Mouse (Mus musculus) limb, embryonic 10.5 days (tissue): ENCODE data around the gene Slc12a6. TPM values are rescaled to one million over a fixed set of nuclear protein-coding genes. Genes with fewer than 3 reads are reported as not detected.

Source experiments
- DNase-seq: peaks from one replicate; pipeline ENCODE4 v3.0.0-alpha.2; 2017; ENCODE audit warnings: low spot score
- H3K27ac ChIP-seq: fragments of 300-500 bp; sonication (generic); 2 replicates; pipeline ENCODE4 v1.5.1; 2016; ENCODE audit warnings: mild to moderate bottlenecking
- H3K27me3 ChIP-seq: fragments of 300-500 bp; sonication (generic); 2 replicates; pipeline ENCODE4 v1.6.1; 2016; ENCODE audit warnings: low read depth, mild to moderate bottlenecking; ENCODE audit not compliant: poor library complexity, severe bottlenecking
- H3K36me3 ChIP-seq: fragments of 300-500 bp; sonication (generic); 2 replicates; pipeline ENCODE4 v1.6.1; 2016; ENCODE audit warnings: mild to moderate bottlenecking, moderate library complexity
- H3K4me1 ChIP-seq: fragments of 300-500 bp; sonication (generic); 2 replicates; pipeline ENCODE4 v1.6.1; 2016
- H3K4me3 ChIP-seq: fragments of 300-500 bp; sonication (generic); 2 replicates; pipeline ENCODE4 v1.5.1; 2016; ENCODE audit warnings: mild to moderate bottlenecking, moderate library complexity
- H3K9me3 ChIP-seq: fragments of 300-500 bp; sonication (generic); replicated peaks from 2 replicates; pipeline ENCODE4 v1.6.1; 2016; ENCODE audit warnings: mild to moderate bottlenecking
- WGBS: fragments of 180-500 bp; shearing (Covaris S2); methylation state at CpG from one replicate; pipeline ENCODE4 v1.1.7; 2016; 5-methylcytosine and 5-hydroxymethylcytosine counted together
- polyA plus RNA-seq: library from polyadenylated mRNA; unstranded; fragments of >200 nt; fragmentation: Nextera tagmentation; extraction: Ambion mirVana; gene quantifications from 2 replicates; pipeline ENCODE4 v1.2.1, GENCODE M21; 2016

Slc12a6 gene
- polyA plus RNA-seq, 1 experiment from 2014 or later: 7.4 TPM

GRCm38 (mm10) chr2:112353685-112354455 is 88.2 kb downstream of the Slc12a6 start:
- WGBS: 80% methylated on average over 7 of the region's 7 CpGs
- Histone ChIP-seq H3K9me3 (no peaks in the 10 kb centered on the region), H3K4me3 (no peak overlapping the region), H3K4me1 (no peaks in the 10 kb centered on the region), H3K36me3 (peaks cover 31% of the 10 kb centered on the region), H3K27ac (no peak overlapping the region), H3K27me3 (no peaks in the 10 kb centered on the region)
- DNase-seq: no peak

- Histone ChIP-seq H3K27ac (no peak overlapping the region), H3K9me3 (no peaks in the 10 kb centered on the region), H3K4me1 (no peaks in the 10 kb centered on the region), H3K36me3 (peaks cover 79% of the 10 kb centered on the region), H3K27me3 (no peaks in the 10 kb centered on the region), H3K4me3 (no peak overlapping the region)
- WGBS: 87% methylated on average over 2 of the region's 2 CpGs
- no peak for DNase-seq
These were observed 94.0 kb downstream of the Slc12a6 start for GRCm38 (mm10) chr2:112359611-112360010.

- Histone ChIP-seq H3K27ac (no peak overlapping the region), H3K27me3 (no peaks in the 10 kb centered on the region), H3K4me3 (no peak overlapping the region), H3K4me1 (no peaks in the 10 kb centered on the region), H3K9me3 (no peaks in the 10 kb centered on the region), H3K36me3 (peaks cover 84% of the 10 kb centered on the region)
- no peak for DNase-seq
- 93% methylated on average over 12 of the region's 12 CpGs for WGBS
These were observed 94.6 kb downstream of the Slc12a6 start for GRCm38 (mm10) chr2:112360012-112360780.

- Histone ChIP-seq H3K4me1 (no peaks in the 10 kb centered on the region), H3K27ac (no peak overlapping the region), H3K4me3 (no peak overlapping the region), H3K9me3 (no peaks in the 10 kb centered on the region), H3K27me3 (no peaks in the 10 kb centered on the region), H3K36me3 (peaks cover 84% of the 10 kb centered on the region)
- 90% methylated on average over 2 of the region's 2 CpGs for WGBS
- no peak for DNase-seq
These were observed 95.2 kb downstream of the Slc12a6 start for GRCm38 (mm10) chr2:112360781-112361169.

GRCm38 (mm10) chr2:112367222-112367621 is 101.6 kb downstream of the Slc12a6 start:
- WGBS: 20% methylated on average over 15 of the region's 15 CpGs
- no peak for DNase-seq
- peaks cover 33% of the 10 kb centered on the region for H3K36me3 ChIP-seq
- no peaks in the 10 kb centered on the region for H3K27me3 ChIP-seq
- peaks cover 9% of the 10 kb centered on the region for H3K4me1 ChIP-seq
- peak overlapping the region; percentile 90 for H3K27ac ChIP-seq
- peak overlapping the region; percentile 91 for H3K4me3 ChIP-seq
- no peaks in the 10 kb centered on the region for H3K9me3 ChIP-seq

GRCm38 (mm10) chr2:112367726-112368673 is 102.4 kb downstream of the Slc12a6 start, which contains the start of gene Emc4:
Emc4 (minus strand) TSS chr2:112368027.
- Histone ChIP-seq H3K4me3 (peak within 1 kb of the TSS; percentile 91), H3K27ac (peak within 1 kb of the TSS; percentile 90), H3K36me3 (peaks cover 26% of the 10 kb centered on the region), H3K27me3 (no peaks in the 10 kb centered on the region), H3K9me3 (no peaks in the 10 kb centered on the region), H3K4me1 (peaks cover 9% of the 10 kb centered on the region)
- peak; percentile 94 for DNase-seq
- WGBS: 2% methylated on average over 46 of the region's 46 CpGs

GRCm38 (mm10) chr2:112369941-112370340 is 104.3 kb downstream of the Slc12a6 start:
- no peak for DNase-seq
- H3K9me3 ChIP-seq: no peaks in the 10 kb centered on the region
- WGBS: 82% methylated on average over 5 of the region's 5 CpGs
- H3K36me3 ChIP-seq: peaks cover 8% of the 10 kb centered on the region
- H3K27me3 ChIP-seq: no peaks in the 10 kb centered on the region
- H3K4me1 ChIP-seq: peaks cover 9% of the 10 kb centered on the region
- H3K27ac ChIP-seq: no peak overlapping the region
- H3K4me3 ChIP-seq: no peak overlapping the region

- Histone ChIP-seq H3K27me3 (no peaks in the 10 kb centered on the region), H3K4me1 (no peaks in the 10 kb centered on the region), H3K36me3 (no peaks in the 10 kb centered on the region), H3K9me3 (no peaks in the 10 kb centered on the region), H3K27ac (no peak overlapping the region), H3K4me3 (no peak overlapping the region)
- 76% methylated on average over 4 of the region's 4 CpGs for WGBS
- DNase-seq: no peak
These were observed 107.5 kb downstream of the Slc12a6 start for GRCm38 (mm10) chr2:112373141-112373540.

GRCm38 (mm10) chr2:112374610-112375009 is 109.0 kb downstream of the Slc12a6 start:
- H3K27me3 ChIP-seq: no peaks in the 10 kb centered on the region
- no peak for DNase-seq
- H3K9me3 ChIP-seq: no peaks in the 10 kb centered on the region
- no peak overlapping the region for H3K4me3 ChIP-seq
- no peaks in the 10 kb centered on the region for H3K4me1 ChIP-seq
- no peaks in the 10 kb centered on the region for H3K36me3 ChIP-seq
- WGBS: 63% methylated on average over 5 of the region's 5 CpGs
- H3K27ac ChIP-seq: no peak overlapping the region

GRCm38 (mm10) chr2:112378973-112379898 is 113.6 kb downstream of the Slc12a6 start, which contains the start of gene Katnbl1:
Katnbl1 (plus strand) TSS chr2:112379211.
- Histone ChIP-seq H3K4me1 (peaks cover 9% of the 10 kb centered on the region), H3K36me3 (peaks cover 8% of the 10 kb centered on the region; the same call in 1 of the 2 replicates), H3K4me3 (peak within 1 kb of the TSS; percentile 96), H3K27ac (peak within 1 kb of the TSS; percentile 98), H3K27me3 (no peaks in the 10 kb centered on the region), H3K9me3 (no peaks in the 10 kb centered on the region)
- peak; percentile 96 for DNase-seq
- under 1% methylated on average over 72 of the region's 72 CpGs for WGBS

GRCm38 (mm10) chr2:112380131-112380530 is 114.5 kb downstream of the Slc12a6 start:
- Histone ChIP-seq H3K27me3 (no peaks in the 10 kb centered on the region), H3K9me3 (no peaks in the 10 kb centered on the region), H3K27ac (peak overlapping the region; percentile 98), H3K4me1 (peaks cover 9% of the 10 kb centered on the region), H3K4me3 (peak overlapping the region; percentile 96), H3K36me3 (peaks cover 8% of the 10 kb centered on the region; the same call in 1 of the 2 replicates)
- WGBS: 70% methylated on average over 8 of the region's 8 CpGs
- no peak for DNase-seq
